ENCODE assay signal across 1 mouse cellular context in the genomic region with DNA sequence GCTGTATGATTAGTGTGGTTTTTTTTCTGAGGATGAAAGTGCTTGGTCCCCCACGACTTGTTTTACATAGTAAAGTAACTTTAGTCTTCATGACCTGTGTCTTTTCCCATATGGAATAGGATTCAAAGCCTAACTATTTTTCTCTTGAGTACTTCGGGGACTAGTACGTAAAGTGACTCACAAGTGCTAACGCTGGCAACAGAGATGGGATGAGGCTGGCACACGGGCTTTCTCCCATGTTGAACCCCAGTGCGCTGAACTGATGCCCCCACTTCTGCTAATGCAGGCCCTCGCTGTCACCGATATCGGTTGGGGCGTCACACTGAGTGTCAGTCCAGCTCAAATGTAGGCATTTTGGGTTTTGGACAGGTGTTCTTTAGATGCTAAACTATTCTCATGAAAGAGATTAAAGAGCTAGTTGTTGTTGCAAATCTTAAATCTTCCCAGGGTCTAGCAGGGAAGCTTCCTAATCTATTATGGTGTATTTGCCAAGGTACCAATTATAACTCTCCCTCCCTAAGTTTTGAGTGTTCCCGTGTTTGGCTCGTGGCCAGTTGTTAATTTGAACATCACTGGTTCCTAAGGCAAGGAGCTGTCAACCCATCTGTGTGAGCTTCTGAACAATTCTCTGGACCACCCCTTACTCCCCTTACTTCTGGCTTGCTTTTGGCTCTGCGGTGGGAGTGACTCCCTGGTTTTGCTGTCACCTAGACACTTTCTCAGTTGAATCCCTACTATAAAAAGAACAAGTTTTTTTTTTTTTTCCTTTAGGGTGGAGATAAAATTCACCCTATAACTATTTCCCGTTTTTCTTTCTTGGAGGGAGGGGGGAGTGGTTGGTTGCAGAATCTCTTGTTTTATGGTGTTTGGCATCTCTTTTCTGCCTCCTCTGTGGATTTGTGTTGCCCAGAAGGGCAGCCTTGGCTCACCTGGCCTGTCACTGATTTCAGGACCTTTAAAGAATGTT.
TF ChIP-seq lines count a peak whose summit lies in the region.

No protein-coding gene starts in this region.

TF ChIP-seq in MEL, 35 proteins besides CTCF, POLR2A, EP300 and RAD21 (continued from another document):
- TF ChIP-seq KAT2A (conservative IDR thresholded peaks at IDR 0.05; ENCODE audit: low read depth, low read length) (no peak), ZNF384 (IDR thresholded peaks at IDR 0.05; ENCODE audit: low read depth, low read length) (peak; percentile 96)
